Mouse (Mus musculus): ENCODE measurements around the gene Ube2e1. TPM values are rescaled to one million over a fixed set of nuclear protein-coding genes. Genes with fewer than 3 reads are reported as not detected.
A peak's percentile ranks its signal among the peaks of the same experiment; 100 is the strongest.

Ube2e1 gene
- total RNA-seq (2021), result 100 to 1,000 TPM; 117 to 120 TPM

DNA sequence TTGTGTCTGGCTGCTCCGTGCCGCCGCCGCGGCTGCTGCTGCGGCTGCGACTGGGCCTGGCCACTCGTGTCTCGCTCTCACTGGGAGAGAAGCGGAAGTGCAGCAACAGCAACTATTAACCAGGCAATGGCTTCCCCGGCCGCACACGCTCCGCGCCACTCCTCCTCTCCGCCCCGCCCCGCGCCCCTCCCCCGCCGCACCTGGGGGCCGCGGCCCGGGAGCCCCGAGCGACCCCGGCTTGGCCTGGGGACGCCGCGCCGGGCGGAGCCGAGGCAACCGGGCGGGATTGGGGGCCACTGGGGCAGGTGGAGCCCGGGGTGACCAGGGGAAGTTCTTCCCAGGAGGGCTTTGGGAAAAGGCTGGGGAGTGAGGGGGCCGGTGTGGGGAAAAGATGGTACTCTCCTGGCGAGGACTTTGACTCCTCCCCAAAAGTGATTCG lies at the start of gene Ube2e1:
Gene Ube2e1 (minus strand): TSS at position 167 of the 439 bp plus-strand sequence.
- DNase-seq (ENCODE audit: extremely low spot score in 1 of 2, low spot score in 2 of 2), result peak; percentile 38 to 81
- intact Hi-C loops (cut with DNase I), result no loop called here

DNA sequence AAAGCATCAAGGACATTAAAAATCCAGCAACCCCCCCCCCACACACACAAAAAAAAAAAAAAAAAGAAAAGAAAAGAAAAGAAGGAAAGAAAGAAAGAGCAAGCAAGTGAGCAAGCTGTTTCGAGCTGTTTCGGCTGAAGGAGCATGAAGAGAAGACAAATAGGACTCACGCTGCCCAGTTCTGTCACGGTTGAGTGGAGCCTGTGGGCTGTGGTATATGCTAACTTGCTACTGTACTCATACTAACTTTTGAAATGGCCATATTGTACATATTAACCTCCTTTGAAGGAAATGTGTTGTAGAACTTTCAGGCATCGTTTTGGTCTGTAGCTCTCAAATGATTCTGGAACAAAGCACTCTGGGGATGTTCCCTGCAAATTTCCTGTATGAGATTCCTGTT lies 48.2 kb upstream of the Ube2e1 start:
- intact Hi-C loops (cut with DNase I), result loop anchor here (10.0 kb wide), 1 partner anchor 635 kb away; no protein-coding TSS in a partner anchor
- DNase-seq (ENCODE audit: extremely low spot score in 1 of 2, low spot score in 2 of 2), result no peak

DNA sequence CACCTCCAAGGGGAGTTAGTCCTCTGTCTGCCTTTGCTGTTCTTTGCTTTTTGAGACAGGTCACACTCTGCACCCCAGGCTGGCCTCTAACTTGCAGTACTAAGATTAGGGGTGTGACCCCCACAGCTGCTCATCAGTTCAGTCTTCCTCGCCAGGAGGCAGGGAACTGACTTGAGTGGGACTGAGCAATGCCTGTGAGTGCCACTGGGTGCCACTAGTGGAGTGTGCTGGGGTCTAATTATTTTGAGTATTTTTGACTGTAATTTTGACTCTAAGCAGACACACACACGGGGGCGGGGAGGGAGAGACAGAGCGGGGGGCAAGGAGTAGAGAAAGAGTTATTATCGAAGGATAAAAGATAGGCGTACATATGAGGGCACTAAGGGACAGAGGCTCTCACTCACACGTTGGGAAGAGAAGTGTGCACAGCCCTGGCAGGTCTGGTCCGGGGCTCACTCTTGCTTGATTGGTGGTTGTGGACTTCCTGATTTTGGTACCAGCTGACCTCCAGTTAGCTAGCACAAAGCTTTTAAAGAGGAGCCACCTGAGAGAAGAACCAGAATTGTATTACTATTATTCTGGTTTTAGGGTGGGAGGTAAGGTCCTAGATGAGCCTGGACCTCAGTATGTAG lies 46.4 kb upstream of the Ube2e1 start:
- peak; percentile 45 to 59 for DNase-seq (ENCODE audit: extremely low spot score in 1 of 2, low spot score in 2 of 2)
- intact Hi-C loops (cut with DNase I), result loop anchor here (10.0 kb wide), 1 partner anchor 637 kb away; no protein-coding TSS in a partner anchor

DNA sequence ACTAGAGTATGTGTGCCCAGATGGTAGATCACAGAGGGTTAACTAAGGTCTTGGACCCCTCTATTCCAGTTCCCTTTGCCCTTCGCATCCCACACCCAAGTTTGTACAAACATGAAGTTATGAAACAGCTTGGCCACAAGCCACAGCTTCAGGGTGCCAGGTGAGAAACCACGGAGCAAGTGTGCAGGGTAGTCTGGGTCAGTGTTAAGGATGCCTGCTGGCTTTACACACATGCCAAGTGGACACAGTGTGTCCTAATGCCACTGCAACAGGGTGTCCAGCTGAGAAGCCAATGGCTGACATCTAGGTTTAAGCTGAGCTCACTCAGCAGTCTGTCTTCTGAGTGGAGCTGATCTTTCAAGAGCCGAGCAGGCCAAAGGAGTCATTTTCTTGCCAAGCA lies 44.5 kb upstream of the Ube2e1 start:
- no peak for DNase-seq (ENCODE audit: extremely low spot score in 1 of 2, low spot score in 2 of 2)
- intact Hi-C loops (cut with DNase I), result loop anchor here (10.0 kb wide), 1 partner anchor 639 kb away; no protein-coding TSS in a partner anchor

DNA sequence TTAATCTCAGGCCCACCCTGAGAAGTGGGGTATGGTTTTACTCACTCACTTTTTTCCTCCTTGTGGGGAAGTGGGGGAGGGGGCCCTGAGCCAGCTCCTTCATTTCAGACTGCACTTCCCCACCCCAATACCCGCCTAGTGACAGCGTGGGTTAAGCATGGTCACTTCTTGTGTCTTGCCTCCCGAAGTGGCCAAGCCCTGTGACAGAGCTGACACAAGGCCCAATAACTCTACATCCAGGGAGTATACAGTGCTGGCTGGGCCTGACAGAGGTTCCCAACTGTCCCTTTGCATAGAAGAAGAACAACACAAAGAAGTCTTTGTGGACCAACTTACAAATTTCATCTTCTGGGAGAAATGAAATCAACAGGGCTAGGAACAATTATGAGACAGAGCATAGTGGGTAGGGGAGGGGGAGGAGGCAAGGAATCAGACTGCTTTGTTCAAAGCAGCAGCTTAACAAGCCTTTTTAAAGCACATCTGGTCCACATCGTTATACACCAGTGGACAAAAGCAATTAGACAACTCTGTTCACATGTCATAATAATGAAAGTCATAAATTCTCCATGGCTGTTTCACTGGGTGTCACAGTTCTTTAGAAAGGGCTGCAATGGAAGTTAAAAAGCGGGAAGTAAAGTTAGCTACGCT lies 42.2 kb upstream of the Ube2e1 start:
- intact Hi-C loops (cut with DNase I), result loop anchor here (10.0 kb wide), 1 partner anchor 641 kb away; no protein-coding TSS in a partner anchor
- DNase-seq (ENCODE audit: extremely low spot score in 1 of 2, low spot score in 2 of 2), result no peak

DNA sequence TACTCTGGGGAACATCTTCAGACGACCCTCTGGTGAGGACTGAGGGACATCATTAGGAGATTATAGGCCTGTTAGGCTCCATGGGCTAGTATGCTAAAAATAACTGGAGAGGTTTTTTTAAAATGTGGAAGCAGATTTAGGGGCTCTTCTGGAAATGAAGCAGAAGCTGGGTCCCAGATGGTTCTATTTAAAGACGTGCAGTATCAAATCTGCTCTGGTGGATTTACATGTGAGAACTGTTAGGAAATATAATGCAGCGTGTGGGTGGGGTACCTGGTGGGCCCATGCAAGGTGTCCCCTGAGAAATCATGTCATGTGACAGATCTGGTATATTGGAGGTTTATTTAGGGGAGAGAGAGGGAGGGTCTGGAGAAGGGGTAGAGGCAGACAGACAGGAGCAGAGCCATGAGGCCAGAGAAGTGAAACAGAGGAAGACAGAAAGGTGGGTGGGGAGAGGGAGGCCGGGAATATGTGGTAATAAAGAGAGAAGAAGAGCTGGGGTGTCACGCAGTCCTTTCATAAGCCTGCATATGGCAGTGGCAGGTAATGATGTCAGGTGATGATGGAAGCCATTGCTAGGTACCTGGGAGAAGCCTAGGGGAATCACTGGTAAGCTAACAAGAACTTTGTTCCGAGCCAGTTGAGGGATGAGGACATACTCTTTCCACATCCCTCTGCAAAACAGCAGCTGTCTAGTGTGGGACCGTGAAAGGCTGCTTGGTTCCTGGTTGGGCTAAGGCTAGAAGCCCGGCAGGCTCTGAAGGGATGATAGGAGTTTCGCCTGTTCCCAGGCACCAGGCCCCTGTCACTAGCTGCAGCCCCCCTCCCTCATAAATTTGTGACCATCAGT lies 41.3 kb upstream of the Ube2e1 start:
- intact Hi-C loops (cut with DNase I), result loop anchor here (10.0 kb wide), 1 partner anchor 642 kb away; no protein-coding TSS in a partner anchor
- DNase-seq (ENCODE audit: extremely low spot score in 1 of 2, low spot score in 2 of 2), result peak in 1 of 2 experiments; percentile 51

DNA sequence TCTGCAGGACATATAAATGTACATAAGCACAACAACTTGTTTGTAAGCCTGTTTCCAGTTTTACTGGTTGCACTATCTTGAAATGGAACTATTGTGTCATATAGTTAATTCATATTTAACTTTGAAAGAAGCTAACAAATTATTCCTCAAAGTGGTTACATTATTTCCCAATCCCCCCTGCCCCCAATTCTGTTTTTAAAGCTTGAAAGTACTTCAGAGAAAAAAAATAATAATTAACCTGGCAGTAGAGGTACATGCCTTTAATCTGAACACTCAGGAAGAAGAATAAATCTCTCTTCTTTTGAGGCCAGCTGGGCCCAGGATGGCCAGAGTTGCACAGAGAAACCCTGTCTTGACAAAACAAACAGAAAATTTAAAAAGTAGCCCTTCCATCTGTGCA lies 37.4 kb upstream of the Ube2e1 start:
- intact Hi-C loops (cut with DNase I), result no loop called here
- no peak for DNase-seq (ENCODE audit: extremely low spot score in 1 of 2, low spot score in 2 of 2)

DNA sequence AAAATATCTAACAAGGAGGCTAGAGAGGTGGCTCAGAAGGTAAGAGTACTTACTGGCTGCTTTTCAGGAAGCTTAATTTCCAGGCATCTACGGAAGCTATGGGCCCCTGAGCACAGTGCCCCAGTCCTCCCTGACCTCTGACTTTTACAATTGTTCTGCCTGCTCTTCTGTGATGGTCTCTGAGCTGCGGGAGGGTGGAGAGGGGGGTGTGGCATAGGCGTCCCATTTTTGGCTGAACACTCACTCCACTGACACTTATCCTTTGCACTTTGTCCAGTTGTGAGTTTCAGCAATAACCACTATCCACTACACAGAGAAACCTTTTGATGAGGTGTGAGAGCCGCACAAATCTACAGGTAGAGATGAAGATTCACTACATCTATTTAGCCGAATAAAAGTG lies 35.4 kb upstream of the Ube2e1 start:
- no peak for DNase-seq (ENCODE audit: extremely low spot score in 1 of 2, low spot score in 2 of 2)
- intact Hi-C loops (cut with DNase I), result no loop called here

DNA sequence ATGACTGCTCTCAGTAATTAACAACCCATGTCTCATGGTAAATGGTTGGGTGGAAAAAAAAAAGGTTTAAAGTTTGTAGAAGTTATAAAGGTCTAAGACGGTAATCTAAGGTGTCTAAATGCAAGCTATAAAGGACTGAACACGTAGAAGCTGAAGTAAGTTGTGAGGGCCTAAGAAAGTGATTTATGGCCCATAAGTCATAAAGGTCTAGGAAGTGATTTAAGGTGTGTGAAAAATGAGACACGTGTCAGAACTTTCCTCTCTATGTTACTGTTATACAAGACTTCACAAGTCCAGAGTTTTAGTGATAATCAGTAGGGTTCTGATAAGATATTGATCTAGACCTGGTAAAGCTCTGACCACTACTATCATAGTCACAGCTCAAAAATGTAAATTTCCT lies 32.7 kb upstream of the Ube2e1 start:
- intact Hi-C loops (cut with DNase I), result no loop called here
- DNase-seq (ENCODE audit: extremely low spot score in 1 of 2, low spot score in 2 of 2), result no peak

DNA sequence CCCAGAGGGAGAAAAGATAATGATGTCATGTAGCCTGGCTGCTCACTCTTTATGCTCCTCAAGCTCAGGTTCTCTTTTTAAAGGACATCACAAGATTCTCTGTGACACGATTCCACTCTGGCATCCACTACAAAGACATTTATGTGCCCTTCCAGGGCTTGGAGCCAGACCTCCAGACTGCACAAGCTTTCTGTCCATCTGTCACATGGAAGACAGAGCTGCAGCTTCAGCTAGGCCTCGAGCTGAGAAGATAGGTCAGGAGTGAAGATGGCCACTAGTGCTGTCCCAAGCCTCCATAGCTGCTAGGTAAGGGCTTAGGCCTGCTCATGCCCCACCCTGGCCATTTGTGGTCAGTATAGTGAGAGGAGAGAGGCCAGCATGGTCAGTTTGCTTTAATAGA lies 24.8 kb upstream of the Ube2e1 start:
- intact Hi-C loops (cut with DNase I), result no loop called here

DNA sequence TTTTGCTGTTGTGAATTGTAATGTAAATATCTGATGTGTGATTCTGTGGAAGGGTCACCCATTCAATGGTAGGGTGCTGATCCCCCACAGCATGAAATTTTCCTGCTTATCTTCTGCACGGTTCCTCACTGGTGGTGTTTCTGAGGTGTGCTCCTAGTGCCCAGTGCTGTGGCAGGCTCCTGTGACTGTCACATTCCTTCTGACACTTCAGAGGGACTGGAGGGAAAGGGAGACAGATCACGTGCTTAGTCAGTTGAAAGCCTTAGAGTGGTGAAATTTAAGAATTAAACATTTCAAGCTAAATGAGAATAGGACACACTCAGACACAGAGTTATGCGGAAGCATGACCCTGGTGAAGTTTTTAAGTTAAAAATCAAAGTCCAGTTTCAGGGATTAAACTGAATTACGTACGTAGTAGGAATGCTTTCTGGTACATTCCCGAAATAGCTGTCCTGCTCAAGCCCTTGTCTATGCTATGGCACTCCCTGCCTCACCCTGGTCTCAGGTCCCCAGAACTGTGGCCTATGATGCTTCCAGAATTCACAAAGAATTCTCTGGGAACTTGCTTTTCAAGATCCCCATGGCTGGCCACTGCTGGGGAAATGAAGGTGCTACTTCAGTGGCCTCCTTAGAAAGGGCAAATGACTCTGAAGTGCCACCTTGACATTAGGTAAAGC lies 24.0 kb upstream of the Ube2e1 start:
- intact Hi-C loops (cut with DNase I), result no loop called here
- no peak for DNase-seq (ENCODE audit: extremely low spot score in 1 of 2, low spot score in 2 of 2)

More for the DNA sequence above, 24.8 kb upstream of the Ube2e1 start:
- DNase-seq (ENCODE audit: extremely low spot score in 1 of 2, low spot score in 2 of 2), result no peak

DNA sequence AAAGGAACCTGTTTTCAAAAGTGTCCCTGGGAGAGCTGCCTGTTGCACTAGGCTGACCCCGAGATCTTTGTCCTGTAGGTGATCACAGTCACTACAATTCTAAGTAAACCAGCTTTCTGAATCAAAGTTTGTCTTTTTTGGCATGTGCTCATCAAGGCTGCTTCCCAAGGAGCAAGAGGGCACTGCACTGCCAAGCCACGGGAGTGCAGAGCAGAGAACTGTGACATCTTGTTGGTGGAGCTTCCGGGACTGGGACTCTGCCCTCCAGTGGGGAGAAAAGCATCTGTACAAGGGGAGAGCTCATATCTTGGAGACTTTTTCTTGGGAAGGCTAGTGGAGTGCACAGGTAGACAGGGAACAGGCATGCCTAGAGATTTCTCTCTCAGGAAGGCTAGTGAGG lies 21.9 kb upstream of the Ube2e1 start:
- no peak for DNase-seq (ENCODE audit: extremely low spot score in 1 of 2, low spot score in 2 of 2)
- intact Hi-C loops (cut with DNase I), result no loop called here

DNA sequence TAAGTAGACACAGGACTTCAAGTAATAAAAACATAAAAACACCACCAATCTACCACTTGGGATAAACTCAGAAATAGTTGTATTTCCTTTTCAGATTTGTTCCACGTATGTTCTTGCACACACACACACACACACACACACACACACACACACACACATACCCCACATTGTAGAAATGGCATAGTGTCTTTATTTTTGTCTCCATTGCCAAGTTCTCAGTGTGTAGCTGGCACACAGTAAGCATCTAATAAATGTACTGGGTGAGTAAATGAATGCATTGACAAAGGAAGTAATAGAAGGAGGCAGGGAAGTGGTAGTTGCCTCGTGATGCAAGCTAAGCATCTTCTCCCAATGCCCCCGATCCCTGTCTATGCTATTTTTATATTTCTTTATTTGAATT lies 21.3 kb upstream of the Ube2e1 start:
- intact Hi-C loops (cut with DNase I), result no loop called here
- DNase-seq (ENCODE audit: extremely low spot score in 1 of 2, low spot score in 2 of 2), result no peak

DNA sequence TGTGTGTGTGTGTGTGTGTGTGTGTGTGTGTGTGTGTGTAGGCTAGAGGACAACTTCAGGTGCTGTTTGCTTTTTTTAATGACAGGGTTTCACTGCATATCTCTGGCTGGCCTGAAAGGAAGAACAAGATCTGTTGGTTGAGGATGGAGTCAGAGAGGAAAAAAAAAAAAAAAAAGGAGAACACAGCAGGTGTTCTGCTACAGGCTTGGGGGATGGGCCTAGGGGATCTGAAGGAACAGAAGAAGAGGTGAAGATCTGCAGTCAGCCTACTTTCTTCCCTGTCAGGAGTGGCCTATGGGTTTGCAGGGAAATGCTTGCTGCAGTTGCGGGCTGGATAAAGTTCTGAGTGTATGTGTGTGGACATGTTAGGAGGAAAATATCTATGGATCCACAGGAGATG lies 19.0 kb upstream of the Ube2e1 start:
- no peak for DNase-seq (ENCODE audit: extremely low spot score in 1 of 2, low spot score in 2 of 2)
- intact Hi-C loops (cut with DNase I), result no loop called here

DNA sequence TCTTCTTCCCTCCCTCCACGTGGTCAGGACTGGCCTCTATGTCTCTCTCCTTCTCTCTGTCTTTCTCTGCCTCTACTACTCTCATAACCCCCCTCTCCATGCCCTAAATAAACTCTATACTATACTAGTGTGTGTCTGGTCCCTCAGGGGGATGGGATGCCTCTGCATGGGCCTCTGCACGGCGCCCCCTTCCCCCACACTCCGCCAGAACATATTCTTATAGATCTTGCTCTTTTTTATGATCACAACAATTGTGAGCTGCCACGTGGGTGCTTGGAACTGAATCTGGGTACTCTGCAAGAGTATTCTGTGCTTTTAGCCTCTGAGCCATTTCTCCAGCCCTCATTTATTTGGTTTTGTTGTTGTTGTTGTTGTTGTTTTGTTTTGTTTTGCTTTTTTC lies 18.2 kb upstream of the Ube2e1 start:
- intact Hi-C loops (cut with DNase I), result no loop called here
- DNase-seq (ENCODE audit: extremely low spot score in 1 of 2, low spot score in 2 of 2), result no peak

DNA sequence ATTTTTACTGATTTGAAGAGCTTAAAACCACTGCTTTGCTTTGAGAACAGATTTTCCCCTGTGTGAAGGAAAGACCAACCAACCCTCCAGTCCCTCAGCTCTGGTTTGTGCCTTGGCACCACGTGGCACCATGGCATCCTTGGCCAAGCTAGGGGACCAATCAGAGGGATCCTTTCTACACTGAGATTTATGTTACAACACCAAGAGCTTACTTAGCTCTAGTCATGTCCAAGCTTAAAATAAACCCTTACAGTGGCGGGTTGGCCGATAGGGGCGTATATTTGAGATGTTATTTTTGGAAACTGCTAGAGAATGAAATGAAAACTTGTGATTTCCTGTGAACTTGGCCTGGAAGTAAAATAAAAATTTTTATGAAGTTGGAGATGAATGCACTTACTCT lies 11.9 kb upstream of the Ube2e1 start:
- intact Hi-C loops (cut with DNase I), result no loop called here
- no peak for DNase-seq (ENCODE audit: extremely low spot score in 1 of 2, low spot score in 2 of 2)

DNA sequence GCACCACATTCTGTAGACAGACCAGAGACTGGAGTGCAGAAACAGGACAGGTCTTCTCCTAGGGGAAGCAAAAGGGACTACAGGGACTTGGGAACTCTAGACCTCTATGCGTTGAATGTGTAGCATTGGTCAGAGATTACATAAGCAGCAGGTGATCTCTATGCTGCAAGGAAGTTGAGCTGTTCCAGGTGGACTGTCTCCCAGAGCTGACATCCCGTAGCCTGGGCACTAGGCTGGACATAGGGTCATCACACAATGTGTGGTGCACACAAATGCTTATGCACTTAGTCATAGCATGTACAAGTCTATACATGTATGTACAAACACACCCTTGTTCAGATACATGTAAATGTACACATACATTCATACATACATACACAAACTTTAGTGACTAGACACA lies 11.1 kb upstream of the Ube2e1 start:
- DNase-seq (ENCODE audit: extremely low spot score in 1 of 2, low spot score in 2 of 2), result no peak
- intact Hi-C loops (cut with DNase I), result no loop called here

DNA sequence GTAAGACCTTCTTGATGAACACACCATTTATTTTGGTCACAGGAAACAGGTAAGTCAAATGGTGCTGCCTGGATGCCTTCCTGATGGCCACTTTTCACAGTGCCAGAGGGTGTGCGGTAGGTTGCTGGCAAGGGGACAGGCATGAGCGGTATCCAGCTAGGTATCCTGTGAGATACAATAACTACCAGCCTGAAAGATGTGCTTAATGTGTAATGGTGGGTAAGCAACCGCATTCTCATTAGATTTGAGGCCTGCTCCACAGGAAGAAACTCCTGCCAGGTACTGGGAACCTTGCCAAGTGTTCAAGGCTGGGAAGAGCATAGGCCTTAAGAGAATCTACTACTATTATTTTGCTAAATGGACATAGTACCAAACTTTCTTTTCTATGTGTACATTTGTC lies 9.4 kb upstream of the Ube2e1 start:
- intact Hi-C loops (cut with DNase I), result no loop called here
- DNase-seq (ENCODE audit: extremely low spot score in 1 of 2, low spot score in 2 of 2), result no peak

DNA sequence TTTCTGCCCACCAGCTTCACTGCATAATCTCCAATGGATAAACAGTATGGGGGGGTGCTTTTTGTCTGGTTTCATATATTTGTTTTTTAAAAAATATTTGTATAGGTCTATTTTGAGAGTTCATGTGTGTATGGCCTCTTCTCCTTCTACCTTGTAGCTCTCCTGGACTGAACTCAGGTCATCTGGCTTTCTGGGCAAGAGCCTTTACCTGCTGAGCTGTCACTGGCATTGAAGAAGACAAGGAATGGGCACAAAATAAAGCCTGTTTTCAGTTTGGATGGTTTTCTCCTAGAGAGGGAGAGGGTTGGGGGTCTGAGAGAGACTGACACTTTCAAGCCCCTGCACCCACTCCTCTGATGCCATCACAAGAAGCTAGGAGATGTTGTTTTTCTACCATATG lies 4.4 kb upstream of the Ube2e1 start:
- intact Hi-C loops (cut with DNase I), result no loop called here
- DNase-seq (ENCODE audit: extremely low spot score in 1 of 2, low spot score in 2 of 2), result no peak

Data from left cerebral cortex, postnatal 10 days (tissue).